Mouse (Mus musculus): ENCODE data around the gene Megf9.

Gene Megf9

GRCm38 (mm10) chr4:70452161-70452560 lies 82.6 kb downstream of the Megf9 start:
- in situ Hi-C loops (cut with MboI, MseI) = no loop called here

- in situ Hi-C loops (cut with MboI, MseI) = no loop called here
Measured at GRCm38 (mm10) chr4:70451750-70452149, 83.0 kb downstream of the Megf9 start.

GRCm38 (mm10) chr4:70449668-70450067 lies 85.1 kb downstream of the Megf9 start:
- in situ Hi-C loops (cut with MboI, MseI) = no loop called here

GRCm38 (mm10) chr4:70446774-70447173 lies 88.0 kb downstream of the Megf9 start:
- in situ Hi-C loops (cut with MboI, MseI) = no loop called here

- in situ Hi-C loops (cut with MboI, MseI) = no loop called here
Measured at GRCm38 (mm10) chr4:70420202-70420601, 114.6 kb downstream of the Megf9 start.

- in situ Hi-C loops (cut with MboI, MseI) = loop anchor here (10.0 kb wide), 1 partner anchor 123 kb away; the partner anchor contains the start of gene Megf9
Measured at GRCm38 (mm10) chr4:70412126-70412525, 122.7 kb downstream of the Megf9 start.

- in situ Hi-C loops (cut with MboI, MseI) = loop anchor here (5.0 to 10.0 kb wide), 2 partner anchors 125 to 882 kb away; partner anchors contain the start of gene Megf9
Measured at GRCm38 (mm10) chr4:70409994-70410721, 124.6 kb downstream of the Megf9 start, which contains the start of gene Cdk5rap2. Gene Cdk5rap2, minus strand, starts transcription at chr4:70410443.

GRCm38 (mm10) chr4:70409456-70409855 lies 125.3 kb downstream of the Megf9 start:
- in situ Hi-C loops (cut with MboI, MseI) = loop anchor here (5.0 kb wide), 1 partner anchor 883 kb away; no protein-coding TSS in a partner anchor

- in situ Hi-C loops (cut with MboI, MseI) = no loop called here
Measured at GRCm38 (mm10) chr4:70402109-70402819, 132.5 kb downstream of the Megf9 start.

GRCm38 (mm10) chr4:70399476-70399875 lies 135.3 kb downstream of the Megf9 start:
- in situ Hi-C loops (cut with MboI, MseI) = no loop called here

- in situ Hi-C loops (cut with MboI, MseI) = no loop called here
Measured at GRCm38 (mm10) chr4:70399074-70399473, 135.7 kb downstream of the Megf9 start.

- in situ Hi-C loops (cut with MboI, MseI) = no loop called here
Measured at GRCm38 (mm10) chr4:70398088-70398487, 136.7 kb downstream of the Megf9 start.

GRCm38 (mm10) chr4:70396701-70397100 lies 138.1 kb downstream of the Megf9 start:
- in situ Hi-C loops (cut with MboI, MseI) = no loop called here

GRCm38 (mm10) chr4:70394736-70395135 lies 140.1 kb downstream of the Megf9 start:
- in situ Hi-C loops (cut with MboI, MseI) = no loop called here

- in situ Hi-C loops (cut with MboI, MseI) = no loop called here
Measured at GRCm38 (mm10) chr4:70391760-70392372, 142.9 kb downstream of the Megf9 start.

GRCm38 (mm10) chr4:70391073-70391472 lies 143.7 kb downstream of the Megf9 start:
- in situ Hi-C loops (cut with MboI, MseI) = no loop called here

- in situ Hi-C loops (cut with MboI, MseI) = no loop called here
Measured at GRCm38 (mm10) chr4:70386206-70386605, 148.6 kb downstream of the Megf9 start.

GRCm38 (mm10) chr4:70377359-70377758 lies 157.4 kb downstream of the Megf9 start:
- in situ Hi-C loops (cut with MboI, MseI) = no loop called here

All from T-helper 1 cell (primary cell).